Comparison of ENCODE assay signal across 9 mouse cellular contexts in the genomic region with DNA sequence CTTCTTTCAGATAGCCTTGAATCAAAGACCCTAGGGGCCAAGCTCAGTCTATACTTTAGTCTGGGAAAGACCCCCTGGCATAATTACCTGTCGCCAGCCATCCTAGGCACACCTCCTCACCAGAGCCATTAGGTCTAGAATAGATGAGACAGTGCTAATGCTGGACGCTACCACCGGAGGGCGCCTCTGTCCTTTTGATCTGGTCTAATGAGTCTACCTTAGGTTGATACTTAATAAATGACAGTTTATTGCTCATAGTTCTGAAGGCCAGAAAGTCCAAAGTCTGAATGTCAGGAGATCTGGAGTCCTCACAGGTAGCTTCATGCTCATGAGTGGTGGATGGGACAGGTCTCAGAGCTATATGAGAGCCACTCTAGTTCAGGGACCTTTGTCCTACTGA.
DNase-seq lines count a peak whose midpoint lies in the region; ATAC-seq and TF ChIP-seq lines count a peak whose summit lies in the region.
"Had no signal": no experiment of that assay in that cellular context is flagged by ENCODE, and none has a peak within 500 bp of the region (broad histone marks: within the 10 kb centered on the region; RNA-seq: fewer than 3 reads in every experiment).

No protein-coding gene starts in this region.

- intact Hi-C loops in heart, adult 2 months (cut with DNase I) = loop anchor here (5.0 kb wide), 1 partner anchor 95 kb away; no protein-coding TSS in a partner anchor

- no peak overlapping the region for H3K27ac ChIP-seq in heart, adult 2 months
- no peak overlapping the region for H3K27ac ChIP-seq in bone marrow, adult 2 months (ENCODE audit: control insufficient read depth, insufficient read depth, low read depth, low read length, poor library complexity)
- H3K27ac ChIP-seq: midbrain, embryonic 12.5 days had no signal

- whole genome bisulfite sequencing in heart, adult 2 months = 39% methylated on average over 4 of the region's 4 CpGs
- WGBS in bone marrow, adult 2 months = 25% methylated on average over 4 of the region's 4 CpGs

- peak; percentile 28 to 49 for DNase-seq in heart, adult 2 months
- no peak for DNase-seq in heart, adult 8-10 months (ENCODE audit: low spot score)
- peak; percentile 43 for DNase-seq in ovary, postnatal 36 days (ENCODE audit: low spot score)
- no peak for DNase-seq in ovary, adult 18-20 months (ENCODE audit: low spot score)
- DNase-seq in lung, postnatal 36 days = peak; percentile 60
- DNase-seq in urinary bladder, postnatal 4 days (ENCODE audit: low spot score in 2 of 2) = no peak

- no peaks in the 10 kb centered on the region for H3K27me3 ChIP-seq in heart, adult 2 months (ENCODE audit: control insufficient read depth, insufficient read depth, low read length)
- H3K27me3 ChIP-seq: midbrain, embryonic 12.5 days had no signal

- no peaks in the 10 kb centered on the region for H3K36me3 ChIP-seq in heart, adult 2 months (ENCODE audit: control insufficient read depth, insufficient read depth, low read length)
- H3K36me3 ChIP-seq: midbrain, embryonic 12.5 days had no signal

- H3K4me3 ChIP-seq in heart, adult 2 months = no peak overlapping the region
- H3K4me3 ChIP-seq in bone marrow, adult 2 months (replicated peaks; ENCODE audit: control insufficient read depth, low read depth, low read length) = no peak overlapping the region
- H3K4me3 ChIP-seq: midbrain, embryonic 12.5 days had no signal

- peak; percentile 72 for TF ChIP-seq CTCF in heart, adult 2 months (IDR thresholded peaks at IDR 0.05)
- TF ChIP-seq CTCF in bone marrow, adult 2 months (IDR thresholded peaks at IDR 0.05; ENCODE audit: control insufficient read depth, insufficient read depth, low read length) = peak; percentile 54; the same call in 1 of the 2 replicates

- no peak for TF ChIP-seq POLR2A in heart, adult 2 months (IDR thresholded peaks at IDR 0.05; ENCODE audit: insufficient read depth, low read depth, low read length)
- TF ChIP-seq POLR2A in bone marrow, adult 2 months (IDR thresholded peaks at IDR 0.05; ENCODE audit: borderline replicate concordance, control insufficient read depth, low read depth, low read length) = no peak

- ATAC-seq in frontal cortex, adult (ENCODE audit: low TSS enrichment) = 0 out of 2 replicates have a peak, but pooled peaks have one; percentile 36

- no peaks in the 10 kb centered on the region for H3K79me2 ChIP-seq in heart, adult 2 months (replicated peaks; ENCODE audit: control insufficient read depth, insufficient read depth, low read length)

- peaks cover 3% of the 10 kb centered on the region for H3K4me1 ChIP-seq in heart, adult 2 months (ENCODE audit: control insufficient read depth, insufficient read depth, low read length)
- H3K4me1 ChIP-seq in bone marrow, adult 2 months (ENCODE audit: control insufficient read depth, insufficient read depth, low read length) = no peaks in the 10 kb centered on the region

- H3K9ac ChIP-seq in heart, adult 2 months (ENCODE audit: low read depth, low read length) = no peak overlapping the region
- H3K9ac ChIP-seq: midbrain, embryonic 12.5 days had no signal

- no peak for TF ChIP-seq EP300 in heart, adult 2 months (IDR thresholded peaks at IDR 0.05; ENCODE audit: insufficient read depth, low read depth, low read length)

Comparison
In these comparisons a context has a peak if more than half of its experiments do, and no peak if none do; other contexts are left out.
1. DNase-seq: peak in heart, adult 2 months (2 of 2), ovary, postnatal 36 days (single experiment) and lung, postnatal 36 days (single experiment); none in heart, adult 8-10 months (single experiment), ovary, adult 18-20 months (single experiment) and urinary bladder, postnatal 4 days (0 of 2).